Mouse (Mus musculus): ENCODE measurements at regions not wholly inside any gene's neighbourhood (a gene's known extent, or its start where the extent isn't known, plus 50 kb on each side); places are given as distances from the start of the nearest gene placed in this dataset.
"Not testable (repeated sequence)": the region's sequence is repeated elsewhere in the genome, so short reads cannot be mapped to it uniquely, and the experiment has no call there.

DNA sequence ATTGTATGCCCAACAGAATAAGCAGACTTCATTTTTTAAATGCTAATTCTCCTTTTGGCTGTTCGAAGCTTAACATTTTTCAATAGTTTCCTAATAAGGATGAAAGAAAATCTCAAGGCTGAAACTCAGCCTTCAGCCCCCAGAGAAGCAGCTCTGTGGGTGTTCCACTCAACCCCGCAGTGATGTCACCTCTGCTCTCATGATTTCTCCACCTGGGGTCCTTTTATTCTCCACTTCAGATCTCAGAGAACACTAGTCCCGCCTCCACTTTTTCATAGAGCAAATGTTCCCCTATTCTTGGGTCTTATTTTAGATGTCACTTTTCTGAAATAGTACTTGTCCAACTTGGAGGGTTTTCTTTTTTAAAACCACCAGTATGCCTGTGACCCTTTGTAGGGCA, 567.3 kb downstream of the Cntn3 start:
- no peak for DNase-seq

DNA sequence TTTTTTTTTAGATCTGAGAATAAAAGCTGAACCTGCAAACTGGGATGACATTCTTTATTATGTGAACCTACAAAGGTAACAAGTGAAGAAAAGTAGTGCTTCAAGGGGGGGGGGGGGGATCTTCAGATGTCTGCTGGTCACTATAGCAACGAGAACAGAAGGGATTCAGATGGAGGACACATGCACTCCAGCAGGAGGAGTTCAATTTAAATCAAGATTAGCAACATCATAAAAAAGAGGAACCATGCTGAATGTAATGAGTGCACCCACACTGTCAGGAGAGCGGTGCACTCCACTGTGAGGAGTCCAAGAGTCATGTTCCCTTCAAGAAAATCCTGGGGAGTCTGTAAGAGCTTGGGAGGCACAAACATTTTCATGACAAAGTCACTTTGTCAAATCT, 574.7 kb downstream of the Cntn3 start:
- no peak for DNase-seq

DNA sequence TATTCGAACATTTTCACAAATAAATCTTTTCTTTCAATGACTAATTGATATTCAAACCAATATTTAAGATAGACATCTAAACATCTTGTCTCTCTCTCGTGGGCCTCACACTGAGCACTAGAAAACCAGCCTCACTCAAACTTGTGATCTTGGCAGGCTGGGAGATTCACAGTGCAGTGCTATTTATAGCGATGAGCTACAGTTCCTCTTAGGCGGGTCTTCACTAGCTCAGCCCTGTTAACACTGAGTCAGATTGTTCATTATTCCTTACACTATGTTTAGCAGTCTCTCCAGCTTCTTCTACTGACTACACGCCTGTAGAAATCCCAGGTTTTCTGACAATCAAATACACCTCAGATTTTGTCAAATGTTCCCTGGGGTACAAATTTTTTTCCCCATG, 575.3 kb downstream of the Cntn3 start:
- no peak for DNase-seq

DNA sequence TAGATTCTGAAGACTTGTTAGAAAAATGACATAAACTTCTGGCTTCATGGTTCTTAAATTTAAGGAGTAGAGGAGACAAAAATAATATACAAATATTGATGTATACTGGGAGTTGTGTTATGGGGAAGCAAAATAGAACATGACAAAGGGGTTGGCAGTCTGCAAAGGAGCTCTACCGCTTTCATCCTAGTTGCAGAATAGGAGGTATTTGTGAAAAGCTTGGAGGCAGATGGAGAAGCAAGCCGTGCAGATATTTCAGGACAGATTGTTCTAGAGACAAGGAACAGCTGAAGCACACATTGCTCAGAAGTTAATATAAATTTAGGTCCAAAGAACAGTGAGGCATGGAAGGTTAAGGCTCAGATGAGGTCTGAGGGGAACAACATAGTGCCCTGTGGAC, 580.1 kb downstream of the Cntn3 start:
- peak; percentile 24 for DNase-seq

DNA sequence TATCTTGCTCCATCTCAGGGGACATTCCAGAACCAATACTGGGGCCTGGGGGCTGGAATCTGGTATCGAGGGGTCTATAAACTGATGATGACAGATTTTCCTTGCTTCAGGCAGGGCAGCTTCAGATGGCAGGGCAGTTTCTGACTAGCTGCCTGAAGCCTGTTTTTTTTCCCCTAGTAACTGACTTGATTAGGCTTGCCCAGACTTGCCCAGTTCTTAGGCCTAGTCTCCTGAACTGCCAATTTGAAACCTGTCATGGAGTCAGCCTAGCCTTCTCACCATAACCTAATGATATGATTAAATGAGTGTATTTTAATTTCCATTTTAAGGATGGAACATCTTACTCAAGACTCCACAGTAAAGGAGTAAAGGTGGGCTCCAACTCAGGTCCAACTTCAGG, 591.2 kb downstream of the Cntn3 start:
- DNase-seq = no peak

DNA sequence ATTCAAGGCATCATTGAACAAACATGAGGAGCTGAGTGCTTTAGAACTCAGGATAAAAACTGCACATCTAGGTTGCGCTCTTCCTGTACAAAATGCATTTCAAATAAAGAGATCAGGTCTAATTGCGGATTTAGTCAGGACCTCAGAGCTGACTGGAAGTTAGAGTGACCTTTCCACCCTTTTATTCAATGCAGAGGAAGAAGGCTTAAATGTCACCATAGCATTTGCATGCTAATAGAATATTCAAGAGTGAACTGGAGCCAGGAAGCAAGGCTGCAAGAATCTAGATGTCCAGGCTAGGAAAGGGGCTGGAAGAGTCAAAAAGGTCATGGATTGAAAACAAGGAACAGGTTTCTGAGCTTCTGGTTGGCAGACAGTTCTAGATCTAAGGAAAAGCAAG, 593.7 kb downstream of the Cntn3 start:
- no peak for DNase-seq

DNA sequence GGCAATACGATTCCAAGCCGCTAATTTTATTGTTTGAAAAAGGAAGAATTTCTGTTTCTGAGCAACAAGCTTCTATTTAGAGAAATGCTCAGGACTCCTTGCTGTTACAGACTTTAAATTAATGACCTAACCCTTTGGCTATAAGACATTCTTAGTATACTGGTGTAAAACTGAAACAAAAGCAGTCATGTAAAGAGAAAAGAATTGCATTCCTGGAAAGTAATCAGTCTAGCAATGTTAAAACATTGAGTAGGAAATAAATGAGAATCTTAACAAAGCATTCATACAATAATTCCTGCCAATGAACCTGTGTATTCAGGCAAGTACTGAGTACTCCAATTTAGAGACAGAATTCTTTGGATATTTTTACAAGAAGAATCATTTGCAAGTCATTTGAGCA, 587.2 kb upstream of the Pdzrn3 start:
- no peak for DNase-seq

DNA sequence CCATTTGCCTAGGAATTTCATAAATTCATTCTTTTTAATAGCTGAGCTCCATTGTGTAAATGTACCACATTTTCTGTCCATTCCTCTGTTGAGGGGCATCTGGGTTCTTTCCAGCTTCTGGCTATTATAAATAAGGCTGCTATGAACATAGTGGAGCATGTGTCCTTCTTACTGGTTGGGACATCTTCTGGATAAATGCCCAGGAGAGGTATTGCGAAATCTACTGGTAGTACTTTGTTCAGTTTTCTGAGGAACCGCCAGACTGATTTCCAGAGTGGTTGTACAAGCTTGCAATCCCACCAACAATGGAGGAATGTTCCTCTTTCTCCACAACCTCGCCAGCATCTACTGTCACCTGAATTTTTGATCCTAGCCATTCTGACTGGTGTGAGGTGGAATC, 583.8 kb upstream of the Pdzrn3 start:
- DNase-seq = not testable (repeated sequence)

DNA sequence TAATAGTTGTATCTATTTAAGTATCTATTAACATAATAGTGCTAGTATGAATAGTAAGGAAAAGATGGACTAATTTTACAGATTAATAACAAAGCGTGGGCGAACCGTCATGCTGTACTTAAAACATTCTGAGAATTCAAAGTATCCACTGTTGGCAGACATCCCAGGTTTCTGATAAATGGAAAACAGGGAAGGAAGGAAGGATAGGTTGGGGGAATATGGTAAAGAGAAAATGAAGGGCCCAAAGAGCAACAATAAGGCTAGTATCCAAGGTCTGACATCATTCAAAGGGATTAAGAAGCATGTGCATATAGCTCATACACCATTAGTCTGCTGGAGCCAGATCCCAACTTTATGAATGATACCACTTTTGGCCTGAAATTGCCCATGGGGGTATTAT, 572.0 kb upstream of the Pdzrn3 start:
- no peak for DNase-seq

DNA sequence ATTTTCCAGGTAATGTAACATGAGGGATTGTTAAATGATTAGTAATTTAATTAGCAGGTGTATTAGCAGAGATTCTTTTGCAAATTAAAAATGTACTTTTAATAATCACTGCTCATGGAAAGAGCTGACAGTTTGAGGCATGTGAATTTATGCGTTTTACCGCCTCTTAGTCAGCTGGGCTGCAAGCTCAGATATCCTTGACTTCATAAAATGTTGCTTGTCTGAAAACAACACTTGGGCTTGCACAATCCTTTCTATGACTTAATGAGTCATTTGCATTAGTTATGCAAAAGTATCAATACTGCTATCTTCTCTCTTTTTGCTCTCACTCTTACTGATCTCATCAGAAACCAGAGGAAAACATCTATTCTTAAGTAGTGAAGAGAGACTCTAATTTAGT, 571.3 kb upstream of the Pdzrn3 start:
- no peak for DNase-seq

DNA sequence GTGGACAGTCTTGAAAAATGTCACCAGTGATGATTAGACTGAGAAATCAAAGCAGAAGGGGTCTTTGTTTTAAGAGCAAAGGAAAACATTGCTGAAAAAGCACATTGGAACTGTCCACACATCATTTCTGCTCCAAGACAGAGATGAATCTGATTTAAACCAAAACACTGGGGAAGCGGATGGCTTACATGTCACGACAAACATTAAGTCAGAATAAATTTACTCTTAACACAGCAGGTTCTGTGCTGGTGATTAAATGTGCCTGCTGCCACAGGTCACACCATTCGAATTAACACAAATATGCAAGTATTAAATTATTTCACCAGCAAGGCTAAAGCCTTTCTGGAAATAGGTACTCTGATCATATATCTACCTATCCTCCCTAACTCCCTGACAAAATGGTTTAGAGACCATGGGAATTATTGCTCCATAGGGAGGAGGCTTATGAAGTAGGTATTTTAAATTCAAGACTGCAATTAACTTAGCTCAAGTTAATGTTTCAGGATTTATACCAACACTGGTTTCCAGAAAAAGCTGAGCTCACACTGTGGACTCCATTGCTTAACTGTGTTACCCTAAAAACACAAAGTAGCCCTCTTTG, 562.7 kb upstream of the Pdzrn3 start:
- DNase-seq = no peak

DNA sequence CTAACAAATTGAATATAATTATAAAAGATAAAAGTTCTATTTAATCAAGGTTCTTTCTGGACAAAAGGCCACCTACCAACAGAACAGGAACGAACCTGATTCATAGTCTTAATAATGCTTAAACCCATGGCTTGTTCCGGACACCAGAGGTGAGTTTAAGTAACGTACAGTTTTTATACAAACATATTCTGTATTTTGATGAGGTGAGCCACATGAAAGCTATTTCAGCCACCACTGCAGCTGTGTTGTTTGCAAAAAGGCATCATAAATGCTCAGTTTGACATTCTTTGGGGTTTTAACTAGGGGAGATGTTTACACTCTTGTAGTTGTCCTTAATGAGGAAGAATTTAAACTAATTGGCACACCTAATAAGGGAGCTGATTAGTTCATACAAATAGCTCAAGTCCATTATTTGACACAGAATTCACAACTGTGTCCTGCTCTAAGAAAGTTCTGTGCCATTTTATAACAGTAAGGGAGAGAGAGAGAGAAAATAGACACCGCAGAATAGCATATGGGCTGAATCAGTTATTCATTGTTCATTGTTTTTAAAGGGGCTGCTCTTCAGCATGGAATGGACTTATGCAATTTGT, 560.8 kb upstream of the Pdzrn3 start:
- no peak for DNase-seq

DNA sequence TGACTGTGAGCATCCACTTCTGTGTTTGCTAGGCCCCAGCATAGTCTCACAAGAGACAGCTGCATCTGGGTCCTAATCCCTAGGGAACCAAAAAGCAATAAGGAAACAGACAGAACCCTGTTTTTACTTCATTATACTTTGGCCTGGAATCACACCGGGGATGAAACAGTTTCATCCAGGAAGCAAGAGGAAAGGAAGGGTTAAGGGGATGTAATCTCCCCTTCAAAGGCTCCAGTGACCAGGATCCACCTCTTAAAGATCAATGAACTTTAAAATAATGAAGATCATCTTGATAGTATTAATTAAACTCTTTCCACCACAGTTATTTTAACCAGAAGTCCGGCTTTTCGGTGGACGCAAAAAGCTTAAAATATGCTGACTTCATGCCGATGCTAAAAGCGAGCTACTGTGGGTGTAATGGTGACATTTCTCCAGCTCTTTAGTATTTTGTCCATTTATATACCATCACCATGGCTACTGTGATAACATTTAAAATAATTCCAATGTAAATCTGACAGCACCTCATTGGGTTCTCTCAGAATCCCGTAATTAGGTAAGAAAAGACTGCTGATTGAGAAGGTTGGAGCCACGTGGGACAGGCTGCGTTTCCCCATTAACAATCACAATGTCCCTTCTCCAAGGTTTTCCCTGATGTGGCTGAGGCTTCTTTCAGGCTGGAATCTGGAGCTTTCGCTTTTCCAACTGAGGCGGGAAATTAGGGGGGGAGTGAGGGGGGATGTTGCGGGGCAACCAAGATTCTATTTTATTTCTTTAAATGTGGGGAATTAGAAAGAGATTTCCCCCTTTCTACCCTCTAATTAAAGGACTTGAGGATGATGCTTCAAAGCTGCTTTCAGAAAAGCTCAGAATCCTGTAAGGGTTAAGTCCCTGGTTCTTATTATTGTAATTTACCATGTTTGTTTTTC, 560.0 kb upstream of the Pdzrn3 start:
- no peak for DNase-seq

DNA sequence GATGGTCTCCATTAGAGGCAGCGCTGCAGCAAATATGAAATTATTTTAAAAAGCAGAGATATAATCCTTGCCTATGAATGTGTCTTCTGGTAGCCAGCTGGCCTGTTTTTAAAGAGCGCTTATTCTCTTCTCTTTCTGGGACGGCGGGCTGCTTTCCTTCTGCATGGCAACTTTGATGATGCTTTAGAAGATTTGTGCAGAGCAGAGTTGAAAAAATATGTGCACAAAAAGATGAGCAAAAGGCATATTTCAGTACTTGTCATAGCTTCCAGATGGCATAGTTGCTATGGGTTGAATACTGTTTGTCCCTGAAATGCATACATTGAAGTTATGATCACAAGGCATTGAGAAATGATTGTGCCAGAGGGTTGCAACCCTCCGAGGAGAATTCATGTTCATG, 554.1 kb upstream of the Pdzrn3 start:
- peak; percentile 20 for DNase-seq

DNA sequence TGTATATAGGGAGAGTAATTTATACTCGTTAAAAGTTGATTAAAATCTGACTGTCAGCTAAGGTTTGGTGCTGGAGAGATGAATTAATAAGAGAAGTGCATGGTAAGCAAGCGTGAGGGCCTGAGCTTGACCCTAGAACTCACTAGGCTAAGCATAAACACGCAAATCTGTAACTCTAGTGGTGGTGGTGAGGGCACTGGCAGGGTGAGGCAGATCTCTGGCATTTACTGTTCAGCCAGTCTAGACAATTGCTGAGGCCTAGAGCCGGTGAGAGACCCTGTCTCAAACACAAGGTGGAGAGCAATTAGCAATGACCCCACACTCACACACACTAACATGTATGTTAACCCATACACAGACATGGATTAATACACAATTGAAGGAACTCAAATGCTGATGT, 544.0 kb upstream of the Pdzrn3 start:
- no peak for DNase-seq

DNA sequence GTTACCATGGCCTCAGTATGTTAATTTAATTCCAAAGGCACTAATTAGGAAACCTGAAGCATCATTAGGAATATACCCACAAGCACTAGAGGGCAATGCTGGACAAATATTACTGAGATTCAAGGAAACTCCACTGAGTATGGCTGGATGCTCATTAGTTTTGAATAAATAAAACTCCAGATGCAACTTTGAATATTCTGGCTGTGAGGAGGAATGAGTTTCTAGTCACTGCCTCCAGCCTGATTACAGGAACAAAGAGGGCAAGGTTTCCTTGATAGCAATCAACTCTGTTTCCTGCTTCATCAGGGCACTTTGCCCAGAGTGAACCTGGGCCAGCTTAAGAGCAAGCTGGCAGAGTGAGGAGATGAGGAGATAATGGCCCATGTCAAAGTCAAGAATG, 543.5 kb upstream of the Pdzrn3 start:
- no peak for DNase-seq

DNA sequence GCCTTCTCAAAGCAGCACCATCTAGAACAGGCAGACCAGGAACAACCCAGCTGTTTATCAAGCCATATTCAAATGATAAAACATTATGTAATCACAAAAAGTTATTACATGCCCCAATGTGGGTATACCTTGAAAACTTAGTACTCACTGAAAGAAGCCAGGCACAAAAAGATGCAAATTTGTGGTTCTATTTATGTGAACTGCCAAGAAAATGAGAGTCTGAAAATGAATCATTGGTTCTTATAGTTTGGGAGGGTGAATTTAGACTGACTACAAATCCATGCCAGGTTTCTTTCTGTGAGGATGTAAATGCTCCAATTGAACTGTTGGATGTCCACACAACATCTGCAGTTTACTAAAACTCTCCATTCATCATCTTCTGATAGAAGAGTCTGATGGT, 541.2 kb upstream of the Pdzrn3 start:
- no peak for DNase-seq

DNA sequence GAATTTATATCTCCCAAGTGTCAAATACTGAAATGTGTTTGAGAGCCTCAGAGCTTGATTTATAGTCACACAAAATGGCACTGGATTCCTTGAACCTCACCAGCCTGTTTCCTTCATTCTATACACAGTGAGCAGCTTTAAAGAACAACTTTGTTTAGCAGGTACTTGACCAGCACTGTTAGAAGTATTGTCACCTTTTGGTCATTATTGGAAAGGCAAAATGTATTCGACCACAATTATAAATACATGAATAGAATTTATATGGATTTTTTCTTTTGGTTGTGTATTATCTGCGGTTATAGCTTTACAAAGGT, 527.3 kb upstream of the Pdzrn3 start:
- no peak for DNase-seq

DNA sequence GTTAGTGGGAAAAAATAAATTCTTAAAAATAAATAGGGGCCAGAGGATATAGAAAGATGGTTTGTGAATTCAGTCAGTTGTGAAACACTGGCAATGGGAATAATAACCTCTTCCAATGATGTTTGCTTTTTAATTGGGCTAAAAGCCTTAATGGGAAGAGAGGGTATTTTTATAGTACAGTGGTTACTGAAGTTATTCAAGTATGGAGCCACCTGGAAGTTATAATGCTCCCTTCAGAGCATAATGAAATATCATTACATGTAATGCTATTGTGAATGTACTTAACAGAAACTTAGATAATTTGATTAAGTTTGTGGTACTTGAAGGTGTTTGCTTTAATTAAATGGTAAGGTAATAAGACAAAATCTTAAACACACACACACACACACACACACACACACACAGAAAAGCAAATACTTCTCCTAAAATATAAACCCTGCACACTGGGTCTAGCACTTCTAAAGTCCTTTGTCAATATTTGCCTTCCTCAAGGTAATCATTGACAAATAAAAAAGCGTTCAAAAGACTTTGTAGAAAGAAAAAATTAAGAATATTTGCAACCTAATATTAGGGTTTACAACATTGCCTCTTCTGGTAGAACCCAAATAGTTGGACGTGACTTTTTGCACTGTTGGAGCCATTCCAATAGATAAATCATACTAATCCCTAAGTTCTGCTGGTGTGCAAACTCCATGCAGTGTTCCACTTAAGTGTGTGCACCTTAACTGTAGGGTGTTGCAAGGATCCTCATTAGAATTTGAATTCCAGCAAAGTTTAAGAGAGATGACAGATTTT, 526.7 kb upstream of the Pdzrn3 start:
- DNase-seq = no peak

DNA sequence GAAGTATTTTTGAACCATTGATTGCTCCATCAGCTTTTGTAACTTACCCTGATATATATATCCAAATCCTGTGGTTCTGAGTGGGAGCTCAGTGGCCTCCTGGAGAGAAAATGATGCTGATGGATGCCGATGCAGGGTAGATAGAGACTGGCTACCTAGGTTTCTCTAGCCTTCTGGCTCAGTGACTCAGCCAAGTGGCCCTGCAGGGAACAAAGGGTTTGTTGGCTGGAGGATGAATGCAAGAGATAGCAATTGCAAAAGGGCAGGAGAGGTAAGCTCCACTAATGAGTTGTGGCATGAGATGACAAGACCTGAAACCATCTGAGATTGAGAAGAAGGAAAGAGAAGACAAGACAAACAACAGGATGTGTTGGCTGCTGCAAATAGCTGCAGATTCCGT, 524.6 kb upstream of the Pdzrn3 start:
- DNase-seq = no peak

DNA sequence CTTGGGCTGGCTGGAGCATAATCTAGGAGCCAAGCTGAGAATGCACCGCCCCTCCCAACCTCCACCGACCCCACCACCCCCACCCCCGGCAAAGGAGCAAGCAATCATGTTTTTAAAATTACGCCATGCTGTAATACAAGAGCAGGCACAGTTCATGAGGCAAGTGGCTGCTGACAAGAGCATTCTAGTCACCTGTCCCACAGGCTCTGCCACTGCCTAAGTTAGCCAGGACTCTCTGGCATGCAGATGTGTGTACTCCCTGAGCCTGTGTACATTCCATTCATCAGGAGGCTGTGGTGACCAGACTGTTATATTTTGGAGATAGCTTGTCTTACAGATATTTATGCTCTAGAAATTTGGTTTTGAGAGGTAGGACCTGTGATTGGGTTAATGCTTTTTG, 520.8 kb upstream of the Pdzrn3 start:
- no peak for DNase-seq

DNA sequence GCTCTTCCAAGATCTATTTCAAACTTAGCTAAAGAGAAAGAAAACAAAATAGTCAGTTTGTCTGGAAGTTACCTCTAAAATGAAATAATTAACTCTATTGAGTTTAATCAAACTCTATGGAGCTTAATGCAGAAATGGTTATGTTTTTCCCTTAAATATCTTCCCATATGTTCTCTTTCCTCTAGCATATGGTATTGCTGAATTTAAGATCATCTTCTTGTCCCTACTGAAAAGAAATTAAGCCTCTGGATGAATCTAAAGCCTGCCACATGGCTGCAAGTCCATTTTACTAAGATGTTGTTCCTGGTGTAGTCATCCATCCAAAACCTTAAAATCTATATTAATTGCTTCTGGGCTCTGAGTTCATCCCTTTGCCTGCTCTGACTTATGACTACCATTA, 513.0 kb upstream of the Pdzrn3 start:
- no peak for DNase-seq

DNA sequence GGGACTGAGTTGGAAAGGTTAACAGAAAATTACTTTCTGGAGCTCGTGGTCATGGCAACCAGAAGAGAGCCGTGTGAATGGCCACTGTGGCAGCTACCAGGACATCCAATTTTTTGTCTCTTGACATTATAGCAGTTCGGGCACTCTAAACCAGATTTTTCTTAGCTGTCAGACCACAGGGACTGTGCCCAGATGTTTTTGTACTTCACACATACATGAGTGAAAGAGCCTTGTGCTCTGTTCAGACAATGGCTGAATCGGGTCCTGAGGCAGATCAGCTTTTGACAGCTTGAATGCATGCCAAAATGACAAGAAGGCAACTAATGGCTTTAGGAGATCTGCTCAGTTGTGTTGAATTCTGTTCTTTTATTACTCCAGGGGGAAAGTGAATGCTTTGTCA, 505.2 kb upstream of the Pdzrn3 start:
- DNase-seq = no peak

DNA sequence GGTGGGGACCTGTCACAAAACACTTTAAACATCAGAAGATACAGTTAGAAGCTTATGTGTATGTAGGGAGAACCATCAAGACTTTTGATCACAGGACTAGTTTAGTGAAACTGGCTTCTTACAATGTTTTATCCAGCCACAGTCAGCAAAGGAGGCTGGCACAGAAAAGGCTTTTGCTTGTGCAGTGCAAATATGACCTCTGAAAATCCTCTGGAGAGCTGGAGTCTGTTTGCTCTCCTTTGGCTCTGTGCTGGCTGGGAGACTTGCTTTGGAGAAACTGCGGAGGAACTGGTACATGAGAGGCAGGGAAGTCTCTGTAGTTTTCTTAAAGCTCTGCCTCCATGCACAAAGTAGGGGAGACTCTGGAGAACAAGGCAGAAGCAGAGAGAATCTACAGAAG, 497.2 kb upstream of the Pdzrn3 start:
- DNase-seq = no peak

All from layer of hippocampus, adult 9-11 months (tissue).